Mouse (Mus musculus) limb, embryonic 14.5 days (tissue): ENCODE results near the gene Rpl22. TPM values are rescaled to one million over a fixed set of nuclear protein-coding genes. Genes with fewer than 3 reads are reported as not detected.
A peak's percentile ranks its signal among the peaks of the same experiment; 100 is the strongest.

ENCODE experiments used
- ATAC-seq: fragments of 200-750 bp; cut with Nextera tagmentation; 2 replicates; pipeline ENCODE4 v1.8.0; 2017; ENCODE audit warnings: low read depth, moderate number of reproducible peaks, moderate TSS enrichment; ENCODE audit not compliant: low FRiP score
- DNase-seq: peaks from one replicate; pipeline ENCODE4 v3.0.0-alpha.2; 2015; ENCODE audit warnings: low spot score
- H3K27ac ChIP-seq: fragments of 300-500 bp; sonication (generic); replicated peaks from 2 replicates; pipeline ENCODE4 v1.5.1; 2014; ENCODE audit warnings: low read depth, mild to moderate bottlenecking, low read length, moderate library complexity, mixed read lengths
- H3K27me3 ChIP-seq: fragments of 300-500 bp; sonication (generic); 2 replicates; pipeline ENCODE4 v1.6.1; 2014; ENCODE audit warnings: low read length, mixed read lengths; ENCODE audit not compliant: control insufficient read depth, insufficient read depth
- H3K36me3 ChIP-seq: fragments of 300-500 bp; sonication (generic); 2 replicates; pipeline ENCODE4 v1.6.1; 2014; ENCODE audit warnings: mild to moderate bottlenecking, low read length, moderate library complexity, mixed read lengths; ENCODE audit not compliant: control insufficient read depth, insufficient read depth
- H3K4me1 ChIP-seq: fragments of 300-500 bp; sonication (generic); 2 replicates; pipeline ENCODE4 v1.6.1; 2014; ENCODE audit warnings: antibody characterized with exemption, low read length, mixed read lengths; ENCODE audit not compliant: control insufficient read depth, insufficient read depth
- H3K4me2 ChIP-seq: fragments of 300-500 bp; sonication (generic); replicated peaks from 2 replicates; pipeline ENCODE4 v1.6.1; 2014; ENCODE audit warnings: low read depth, mild to moderate bottlenecking, low read length, moderate library complexity; ENCODE audit not compliant: severe bottlenecking
- H3K4me3 ChIP-seq: fragments of 300-500 bp; sonication (generic); replicated peaks from 2 replicates; pipeline ENCODE4 v1.5.1; 2014; ENCODE audit warnings: low read length
- H3K9ac ChIP-seq: fragments of 300-500 bp; sonication (generic); 2 replicates; pipeline ENCODE4 v1.6.1; 2014; ENCODE audit warnings: mild to moderate bottlenecking, low read depth, low read length, moderate library complexity; ENCODE audit not compliant: severe bottlenecking
- H3K9me3 ChIP-seq: fragments of 300-500 bp; sonication (generic); 2 replicates; pipeline ENCODE4 v1.6.1; 2016; ENCODE audit warnings: low read length; ENCODE audit not compliant: control insufficient read depth
- POLR2A ChIP-seq: fragments of 200-500 bp; IDR thresholded peaks from 2 replicates; pipeline ENCODE4 v1.8.0; 2012; ENCODE audit warnings: inconsistent platforms, mild to moderate bottlenecking, moderate library complexity, borderline replicate concordance; ENCODE audit not compliant: insufficient read depth, insufficient read length; ENCODE audit errors: extremely low read depth
- WGBS: fragments of 180-500 bp; shearing (Covaris S2); extraction: QIAGEN DNeasy Blood & Tissue Kit; methylation state at CpG from one replicate; pipeline ENCODE4 v1.1.7; 2014; 5-methylcytosine and 5-hydroxymethylcytosine counted together
- polyA plus RNA-seq, 2 experiments: library from polyadenylated mRNA; depleted of rRNA in 1 of 2; stranded (reverse) in 1 of 2; unstranded in 1 of 2; fragments of >200 nt; fragmentation: Nextera tagmentation in 1 of 2; extraction: Ambion mirVana in 1 of 2; gene quantifications; 2 replicates each; pipeline versions ENCODE4 v1.2.1 to v1.2.3; 2012 to 2014

Rpl22 gene
- polyA plus RNA-seq, 2 experiments: 460 to 760 TPM

DNA sequence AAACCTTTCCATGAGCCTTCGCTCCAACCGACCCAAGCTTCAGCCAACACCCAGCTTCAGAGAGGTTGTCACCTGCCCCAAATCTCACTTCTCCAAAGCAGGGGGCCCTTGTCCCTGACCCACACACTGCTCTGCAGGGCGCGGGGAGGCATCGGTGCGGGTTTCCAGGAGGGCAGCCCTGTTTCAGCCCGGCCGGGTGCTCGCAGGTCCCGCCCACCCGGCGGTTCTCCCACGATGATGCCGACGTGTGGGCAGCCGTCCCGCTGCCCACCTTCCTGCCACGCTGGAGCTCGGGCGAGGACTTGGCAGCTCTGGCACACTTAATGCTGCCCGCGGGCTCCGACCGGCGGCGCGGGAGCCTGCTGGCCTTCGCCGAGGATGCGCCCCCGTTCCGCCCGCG, 42.8 kb upstream of the Rpl22 start:
- WGBS: 20% methylated on average over 19 of the region's 34 CpGs
- no peak for TF ChIP-seq POLR2A
- DNase-seq (no peak), ATAC-seq (0 out of 2 replicates have a peak, but pooled peaks have one; percentile 5)
- no peaks in the 10 kb centered on the region for H3K9me3 ChIP-seq
- H3K36me3 ChIP-seq: peaks cover 17% of the 10 kb centered on the region
- H3K27ac ChIP-seq: no peak overlapping the region
- H3K27me3 ChIP-seq: peaks cover 67% of the 10 kb centered on the region
- peaks cover 12% of the 10 kb centered on the region; the same call in 1 of the 2 replicates for H3K4me1 ChIP-seq
- H3K4me3 ChIP-seq: peak overlapping the region; percentile 32
- peak overlapping the region; percentile 45 for H3K9ac ChIP-seq
- H3K4me2 ChIP-seq: peak overlapping the region; percentile 59

DNA sequence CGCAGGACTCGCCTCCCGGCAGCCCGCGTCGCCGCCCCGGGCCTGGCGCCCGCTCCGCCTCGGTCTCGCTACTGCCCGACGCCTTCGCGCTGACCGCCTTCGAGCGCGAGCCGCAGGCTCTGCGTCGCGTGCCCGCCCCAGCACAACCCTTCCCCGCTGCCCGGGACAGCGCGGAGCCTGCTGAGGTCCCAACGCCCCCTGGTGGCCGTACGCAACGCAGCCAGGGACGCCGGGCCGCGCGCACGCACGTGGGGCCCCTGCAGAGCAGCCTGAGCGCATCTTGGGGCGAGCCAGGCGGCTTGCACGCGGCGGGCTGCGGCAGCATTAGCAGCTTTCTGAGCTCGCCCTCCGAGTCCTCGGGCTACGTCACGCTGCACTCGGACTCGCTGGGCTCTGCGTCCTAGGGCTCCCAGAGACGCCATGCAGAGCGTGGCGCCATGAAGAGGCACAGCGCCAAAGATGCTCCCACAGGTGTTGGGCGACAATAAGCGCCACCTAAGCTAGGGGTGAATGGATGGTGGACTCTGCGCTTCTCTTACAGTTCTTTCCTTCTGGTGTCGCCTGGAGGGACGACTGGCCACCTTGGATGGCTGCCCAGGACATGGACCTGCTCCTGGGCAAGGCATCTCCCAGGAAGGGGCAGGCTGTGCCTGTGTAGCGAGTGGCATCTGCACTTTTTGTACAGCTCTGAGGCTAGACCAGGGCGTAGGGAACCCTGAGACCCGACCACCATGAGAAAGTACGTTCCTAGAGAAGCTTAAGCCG, 42.2 kb upstream of the Rpl22 start:
- Histone ChIP-seq H3K9ac (peak overlapping the region; percentile 45), H3K27me3 (peaks cover 74% of the 10 kb centered on the region), H3K36me3 (peaks cover 17% of the 10 kb centered on the region), H3K4me2 (peak overlapping the region; percentile 59), H3K4me1 (peaks cover 12% of the 10 kb centered on the region; the same call in 1 of the 2 replicates), H3K27ac (no peak overlapping the region), H3K9me3 (no peaks in the 10 kb centered on the region), H3K4me3 (peak overlapping the region; percentile 32)
- ATAC-seq (peak; percentile 74), DNase-seq (peak; percentile 59)
- TF ChIP-seq POLR2A: no peak
- WGBS: 5% methylated on average over 61 of the region's 70 CpGs

DNA sequence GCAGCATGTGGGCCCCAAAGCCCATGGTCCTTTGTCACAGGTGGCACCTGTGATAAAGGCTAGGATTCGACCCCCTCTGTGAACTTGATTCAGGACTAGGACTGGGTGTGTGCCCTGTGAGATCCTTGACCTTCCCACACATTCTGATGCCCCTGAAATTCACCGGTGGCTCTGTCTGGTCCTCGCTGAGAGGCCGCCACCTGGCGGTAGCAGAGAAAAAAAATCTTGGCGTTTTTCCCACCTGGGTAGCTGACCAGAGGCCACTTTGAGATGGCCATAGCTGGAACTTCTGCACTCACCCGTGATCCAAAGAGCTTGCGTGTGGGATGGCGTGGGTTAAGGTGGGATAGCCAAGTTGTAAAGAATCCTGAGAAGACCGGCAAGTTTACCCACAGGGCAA, 40.0 kb upstream of the Rpl22 start:
- Histone ChIP-seq H3K9me3 (no peaks in the 10 kb centered on the region), H3K36me3 (peaks cover 9% of the 10 kb centered on the region), H3K4me2 (no peak overlapping the region), H3K27ac (no peak overlapping the region), H3K4me1 (peaks cover 12% of the 10 kb centered on the region), H3K4me3 (no peak overlapping the region), H3K27me3 (peaks cover 88% of the 10 kb centered on the region), H3K9ac (no peak overlapping the region)
- 3% methylated on average over 10 of the region's 10 CpGs for WGBS
- TF ChIP-seq POLR2A: no peak
- DNase-seq: peak; percentile 55
- no peak for ATAC-seq

DNA sequence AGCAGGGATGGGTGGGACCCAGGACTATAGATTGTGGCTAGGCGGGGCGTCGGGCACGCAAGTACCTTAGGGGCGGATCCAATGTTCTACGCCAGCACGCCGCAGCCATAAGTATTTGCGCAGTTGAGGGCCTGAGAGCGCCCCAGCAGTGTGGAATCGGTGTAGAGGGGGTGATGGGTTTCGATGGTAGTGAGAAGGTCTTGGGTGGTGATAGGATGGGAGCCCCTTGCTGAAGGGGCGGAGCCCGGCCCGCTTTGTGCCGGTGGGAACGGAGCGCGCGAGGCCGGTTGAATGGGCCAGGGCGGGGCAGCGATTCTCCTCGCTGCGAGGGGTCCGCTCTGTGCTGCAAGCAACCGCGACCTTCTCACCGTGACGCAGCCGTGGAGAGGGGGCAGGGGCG, 39.4 kb upstream of the Rpl22 start:
- H3K4me3 ChIP-seq: 0 out of 2 replicates have a peak overlapping the region, but pooled peaks have one; percentile 10
- no peak for TF ChIP-seq POLR2A
- no peak for ATAC-seq

DNA sequence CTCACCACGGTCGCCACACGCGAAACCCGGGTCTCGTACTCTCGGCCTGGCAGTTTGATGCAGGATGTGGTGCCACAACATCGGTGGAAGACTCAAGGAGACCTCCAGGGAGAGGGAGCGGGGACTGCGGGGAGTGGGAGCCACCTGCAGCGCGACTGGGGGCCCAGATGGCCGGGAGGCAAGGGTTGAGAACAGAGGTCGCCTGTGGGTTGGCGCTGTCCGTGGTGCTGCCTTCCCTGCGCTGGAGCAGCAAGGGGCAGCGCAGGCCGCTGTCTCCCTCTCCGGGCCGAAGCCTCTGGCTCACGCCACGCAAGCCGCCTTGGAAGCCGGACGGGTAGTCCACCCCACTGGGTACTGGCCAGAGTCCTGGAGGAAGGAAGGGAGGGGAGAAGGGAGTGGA, 38.7 kb upstream of the Rpl22 start:
- Histone ChIP-seq H3K9me3 (no peaks in the 10 kb centered on the region), H3K9ac (no peak overlapping the region), H3K4me2 (no peak overlapping the region), H3K4me1 (peaks cover 12% of the 10 kb centered on the region), H3K27me3 (peaks cover 92% of the 10 kb centered on the region), H3K4me3 (no peak overlapping the region), H3K27ac (no peak overlapping the region), H3K36me3 (no peaks in the 10 kb centered on the region)
- TF ChIP-seq POLR2A: no peak
- peak; percentile 59 for DNase-seq
- no peak for ATAC-seq
- 5% methylated on average over 26 of the region's 26 CpGs for WGBS

More for the DNA sequence above, 39.4 kb upstream of the Rpl22 start:
- peaks cover 92% of the 10 kb centered on the region for H3K27me3 ChIP-seq
- H3K27ac ChIP-seq: no peak overlapping the region
- peaks cover 4% of the 10 kb centered on the region; the same call in 1 of the 2 replicates for H3K36me3 ChIP-seq
- H3K4me2 ChIP-seq: peak overlapping the region; percentile 31
- H3K4me1 ChIP-seq: peaks cover 12% of the 10 kb centered on the region
- no peak for DNase-seq
- 4% methylated on average over 32 of the region's 32 CpGs for WGBS
- H3K9ac ChIP-seq: no peak overlapping the region
- H3K9me3 ChIP-seq: no peaks in the 10 kb centered on the region
